Mouse (Mus musculus): ENCODE results near the gene Tead4. TPM values are rescaled to one million over a fixed set of nuclear protein-coding genes. Genes with fewer than 3 reads are reported as not detected.
"Not testable (repeated sequence)": the region's sequence is repeated elsewhere in the genome, so short reads cannot be mapped to it uniquely, and the experiment has no call there.

Tead4 gene
- total RNA-seq, 1 experiment from 2014 or later = 4.7 TPM

GRCm38 (mm10) chr6:128236581-128236980 lies 64.0 kb downstream of the Tead4 start:
- DNase-seq = no peak

GRCm38 (mm10) chr6:128234206-128234605 lies 66.4 kb downstream of the Tead4 start:
- DNase-seq = peak; percentile 24

DNA sequence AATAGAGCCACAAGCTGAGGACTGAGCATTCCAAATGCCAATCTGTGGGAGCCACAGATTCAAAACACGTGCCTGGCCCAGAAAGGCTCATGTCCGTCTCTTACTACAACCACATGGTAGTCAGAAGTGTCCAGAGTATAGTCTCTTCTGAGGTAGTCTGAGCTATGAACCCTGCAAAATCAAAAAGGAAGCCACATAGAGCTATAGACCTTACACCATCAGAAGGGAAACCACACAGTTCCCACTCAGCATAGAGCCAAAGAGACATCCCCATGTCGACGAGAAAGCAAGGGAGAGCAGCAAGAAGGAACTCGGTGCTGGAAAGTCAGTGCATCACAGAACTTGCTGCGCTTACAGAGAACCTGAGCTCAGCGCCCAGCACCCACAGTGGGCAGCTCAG lies 68.4 kb downstream of the Tead4 start:
- DNase-seq = no peak

- DNase-seq = no peak
Measured at GRCm38 (mm10) chr6:128231741-128232140, 68.9 kb downstream of the Tead4 start.

DNA sequence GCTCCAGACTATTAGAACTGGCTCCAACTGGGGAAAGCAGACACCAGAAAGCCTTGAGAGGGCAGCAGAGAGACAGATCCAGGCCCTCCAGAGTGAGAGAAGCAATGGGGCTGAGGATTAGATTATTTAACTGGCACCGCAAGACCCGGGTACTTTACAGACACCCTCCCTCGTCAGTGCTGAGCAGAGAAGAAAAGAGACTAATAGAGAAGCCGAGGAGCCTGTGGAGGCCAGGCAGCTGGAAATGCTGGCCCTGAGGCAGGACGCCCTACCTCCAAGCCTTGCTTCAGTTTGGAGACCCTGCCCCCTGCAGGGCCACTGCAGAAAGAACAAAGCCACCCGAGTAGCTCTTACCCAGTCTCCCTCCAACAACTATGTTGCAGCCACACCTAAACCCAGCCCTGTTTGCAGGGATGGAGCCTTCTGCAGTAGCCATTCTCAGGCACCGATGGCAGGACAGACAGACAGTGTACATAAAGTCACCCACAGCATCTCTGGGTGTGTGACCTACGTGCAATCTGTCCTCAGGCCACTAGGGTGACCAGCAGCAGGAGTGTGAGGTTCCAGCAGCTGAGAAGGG lies 73.1 kb downstream of the Tead4 start:
- DNase-seq = peak; percentile 50

- DNase-seq = no peak
Measured at GRCm38 (mm10) chr6:128226941-128227340, 73.7 kb downstream of the Tead4 start.

DNA sequence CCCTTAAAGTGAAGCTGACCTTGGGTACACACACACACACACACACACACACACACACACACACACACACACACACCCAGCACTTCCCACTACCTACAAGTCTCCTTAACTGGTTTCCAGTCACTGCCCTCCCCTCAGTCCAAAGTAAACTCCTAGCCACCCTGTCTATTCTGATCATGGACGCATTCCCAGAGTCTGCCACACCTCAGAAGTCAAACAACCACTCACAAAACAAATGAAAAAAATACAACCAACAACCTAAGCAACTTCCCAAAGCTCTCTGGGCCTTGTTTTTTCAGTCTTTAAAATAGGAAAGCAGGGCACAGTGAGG lies 74.8 kb downstream of the Tead4 start:
- DNase-seq = no peak

GRCm38 (mm10) chr6:128225009-128225845 lies 75.4 kb downstream of the Tead4 start:
- no peak for DNase-seq

- no peak for DNase-seq
Measured at GRCm38 (mm10) chr6:128223159-128223558, 77.5 kb downstream of the Tead4 start.

- DNase-seq = not testable (repeated sequence)
Measured at GRCm38 (mm10) chr6:128215004-128215403, 85.6 kb downstream of the Tead4 start.

DNA sequence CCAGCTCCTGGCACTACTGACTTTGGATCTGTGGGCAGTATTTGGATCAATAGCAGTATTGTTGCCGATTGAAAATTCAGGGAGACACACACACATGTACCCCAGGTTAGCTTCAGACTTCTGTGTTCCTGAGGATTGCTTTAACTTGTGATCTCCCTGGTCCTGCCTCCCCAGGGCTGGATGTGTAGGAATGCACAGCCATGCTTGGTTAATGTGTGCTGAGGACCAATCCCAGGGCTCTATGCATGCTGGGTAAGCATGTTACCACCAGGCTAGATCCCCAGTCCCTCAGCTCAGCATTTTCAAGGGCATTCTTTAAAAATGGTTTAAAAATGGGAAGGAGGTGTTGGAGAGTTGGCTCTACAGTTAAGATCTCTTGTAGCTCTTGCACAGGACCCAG lies 91.4 kb downstream of the Tead4 start:
- not testable (repeated sequence) for DNase-seq

- no peak for DNase-seq
Measured at GRCm38 (mm10) chr6:128208491-128209170, 92.0 kb downstream of the Tead4 start.

- no peak for DNase-seq
Measured at GRCm38 (mm10) chr6:128203557-128203956, 97.1 kb downstream of the Tead4 start.

GRCm38 (mm10) chr6:128200847-128201640 lies 99.6 kb downstream of the Tead4 start:
- peak; percentile 86 for DNase-seq

DNA sequence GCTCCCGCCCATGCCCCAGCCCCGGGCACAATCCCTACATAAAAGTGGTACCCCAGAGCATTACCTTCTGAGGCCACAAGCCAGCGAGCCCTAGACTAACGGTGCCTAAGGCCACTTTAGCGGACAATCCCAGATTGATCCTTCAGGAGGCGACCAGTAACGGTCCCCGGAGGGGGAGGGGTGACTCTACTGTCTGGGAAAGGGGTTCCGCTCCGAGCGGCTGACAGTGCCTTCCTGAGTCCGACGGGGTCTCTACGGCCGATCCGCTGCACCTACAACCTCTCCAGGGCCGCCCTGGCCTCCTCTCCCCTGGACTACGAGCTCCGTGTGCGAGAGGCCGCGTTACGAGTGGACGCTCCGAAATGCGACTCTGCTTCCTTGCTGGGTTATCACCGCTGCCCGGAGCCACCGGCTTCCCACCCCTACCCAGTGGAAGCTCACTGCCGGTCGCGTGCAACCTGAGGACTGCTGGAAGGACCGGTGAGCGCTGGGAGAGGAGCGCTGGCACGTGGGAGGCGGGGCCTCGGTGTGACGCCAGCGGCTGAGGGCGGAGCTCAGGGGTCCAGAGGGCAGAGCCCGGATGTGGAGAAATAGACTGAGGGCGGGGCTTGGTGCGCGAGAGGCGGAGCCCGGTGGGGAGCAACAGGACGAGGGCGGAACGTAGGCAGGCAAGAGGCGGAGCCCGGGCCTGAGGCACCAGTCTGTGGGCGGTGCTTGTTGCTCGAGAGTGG lies 100.3 kb downstream of the Tead4 start:
- DNase-seq = peak; percentile 100

GRCm38 (mm10) chr6:128183521-128183920 lies 117.1 kb downstream of the Tead4 start:
- DNase-seq = no peak

DNA sequence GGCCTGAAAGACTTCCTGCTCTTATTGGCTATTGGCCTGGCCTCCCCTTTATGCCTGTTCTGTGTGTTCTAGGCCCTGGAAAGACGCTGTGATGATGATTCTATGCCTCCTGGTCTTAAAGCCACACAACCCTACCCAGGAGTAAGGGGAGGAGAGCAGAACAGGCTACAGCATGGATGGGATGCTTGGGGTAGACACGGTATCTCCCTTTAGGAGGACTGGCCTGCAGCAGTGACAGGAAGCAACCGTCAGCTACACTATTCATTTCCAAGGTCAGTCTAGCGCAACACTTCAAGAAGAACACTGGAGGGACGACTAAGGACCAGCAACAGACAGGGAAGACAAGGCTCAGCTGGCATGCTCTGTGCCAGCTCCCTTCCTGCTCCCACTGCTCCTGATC lies 119.4 kb downstream of the Tead4 start:
- no peak for DNase-seq

GRCm38 (mm10) chr6:128179651-128180050 lies 121.0 kb downstream of the Tead4 start:
- no peak for DNase-seq

- DNase-seq = peak; percentile 29
Measured at GRCm38 (mm10) chr6:128179247-128179646, 121.4 kb downstream of the Tead4 start.

- DNase-seq = no peak
Measured at GRCm38 (mm10) chr6:128178681-128179080, 121.9 kb downstream of the Tead4 start.

Measured in adrenal gland, postnatal 14 days (tissue).